Mouse (Mus musculus) lung, postnatal 0 days (tissue): ENCODE data around the gene Cmtr2. TPM values are rescaled to one million over a fixed set of nuclear protein-coding genes. Genes with fewer than 3 reads are reported as not detected.

ENCODE experiments used
- ATAC-seq: fragments of 200-750 bp; cut with Nextera tagmentation; 2 replicates; pipeline ENCODE4 v1.8.0; 2017; ENCODE audit warnings: moderate library complexity
- DNase-seq: peaks from one replicate; pipeline ENCODE4 v3.0.0-alpha.2; 2016; ENCODE audit warnings: low spot score
- H3K27ac ChIP-seq: fragments of 300-500 bp; sonication (generic); 2 replicates; pipeline ENCODE4 v1.5.1; 2014; ENCODE audit warnings: antibody characterized with exemption, mild to moderate bottlenecking, low read length, mixed read lengths
- H3K27me3 ChIP-seq: fragments of 300-500 bp; sonication (generic); replicated peaks from 2 replicates; pipeline ENCODE4 v1.6.1; 2014; ENCODE audit warnings: low read length, mixed read lengths; ENCODE audit not compliant: insufficient read depth
- H3K36me3 ChIP-seq: fragments of 300-500 bp; sonication (generic); 2 replicates; pipeline ENCODE4 v1.6.1; 2014; ENCODE audit warnings: low read length, mixed read lengths; ENCODE audit not compliant: insufficient read depth
- H3K4me1 ChIP-seq: fragments of 300-500 bp; sonication (generic); 2 replicates; pipeline ENCODE4 v1.6.1; 2014; ENCODE audit warnings: antibody characterized with exemption, low read depth, low read length, mixed read lengths; ENCODE audit not compliant: insufficient read depth
- H3K4me2 ChIP-seq: fragments of 300-500 bp; sonication (generic); replicated peaks from 2 replicates; pipeline ENCODE4 v1.6.1; 2014; ENCODE audit warnings: low read depth, mild to moderate bottlenecking, low read length, moderate library complexity, mixed read lengths
- H3K4me3 ChIP-seq: fragments of 300-500 bp; sonication (generic); 2 replicates; pipeline ENCODE4 v1.5.1; 2014; ENCODE audit warnings: low read depth, low read length
- H3K9ac ChIP-seq: fragments of 300-500 bp; sonication (generic); replicated peaks from 2 replicates; pipeline ENCODE4 v1.6.1; 2014; ENCODE audit warnings: low read depth, mild to moderate bottlenecking
- H3K9me3 ChIP-seq: fragments of 300-500 bp; sonication (generic); 2 replicates; pipeline ENCODE4 v1.6.1; 2016; ENCODE audit warnings: low read length, mixed read lengths
- CTCF ChIP-seq: IDR thresholded peaks from 2 replicates; pipeline ENCODE4 v1.5.1; 2016; ENCODE audit warnings: antibody characterized with exemption, mild to moderate bottlenecking
- EP300 ChIP-seq: IDR thresholded peaks from 2 replicates; pipeline ENCODE4 v1.6.1; 2016; ENCODE audit warnings: antibody characterized with exemption, mild to moderate bottlenecking, control low read depth
- WGBS: fragments of 180-500 bp; shearing (Covaris S2); extraction: QIAGEN DNeasy Blood & Tissue Kit; methylation state at CpG from one replicate; pipeline ENCODE4 v1.1.7; 2014; 5-methylcytosine and 5-hydroxymethylcytosine counted together
- polyA plus RNA-seq: library from polyadenylated mRNA; unstranded; fragments of >200 nt; fragmentation: Nextera tagmentation; extraction: Ambion mirVana; gene quantifications from 2 replicates; pipeline ENCODE4 v1.2.1, GENCODE M21; 2015

The Cmtr2 gene
- polyA plus RNA-seq, 1 experiment from 2014 or later: 3.6 TPM

GRCm38 (mm10) chr8:110182735-110183367 lies 32.6 kb upstream of the Cmtr2 start:
- Histone ChIP-seq H3K4me1 (no peaks in the 10 kb centered on the region), H3K36me3 (no peaks in the 10 kb centered on the region), H3K4me2 (no peak overlapping the region), H3K27ac (no peak overlapping the region), H3K9me3 (no peaks in the 10 kb centered on the region), H3K9ac (no peak overlapping the region), H3K4me3 (no peak overlapping the region), H3K27me3 (no peaks in the 10 kb centered on the region)
- WGBS: 71% methylated on average over 11 of the region's 11 CpGs
- no peak for ATAC-seq
- TF ChIP-seq CTCF: no peak
- TF ChIP-seq EP300: no peak
- no peak for DNase-seq

- WGBS: 18% methylated on average over 11 of the region's 11 CpGs
- DNase-seq (no peak), ATAC-seq (no peak)
- TF ChIP-seq EP300 (no peak), CTCF (no peak)
- no peaks in the 10 kb centered on the region for H3K4me1 ChIP-seq
- H3K9me3 ChIP-seq: no peaks in the 10 kb centered on the region
- no peak overlapping the region for H3K9ac ChIP-seq
- no peak overlapping the region for H3K27ac ChIP-seq
- H3K4me2 ChIP-seq: no peak overlapping the region
- H3K27me3 ChIP-seq: no peaks in the 10 kb centered on the region
- no peaks in the 10 kb centered on the region for H3K36me3 ChIP-seq
- no peak overlapping the region for H3K4me3 ChIP-seq
Observed at GRCm38 (mm10) chr8:110183748-110184147, 31.7 kb upstream of the Cmtr2 start.

GRCm38 (mm10) chr8:110185538-110185937 lies 29.9 kb upstream of the Cmtr2 start:
- Histone ChIP-seq H3K27ac (no peak overlapping the region), H3K27me3 (no peaks in the 10 kb centered on the region), H3K9ac (no peak overlapping the region), H3K4me1 (no peaks in the 10 kb centered on the region), H3K36me3 (no peaks in the 10 kb centered on the region), H3K4me2 (no peak overlapping the region), H3K4me3 (no peak overlapping the region), H3K9me3 (no peaks in the 10 kb centered on the region)
- DNase-seq: no peak
- WGBS: 72% methylated on average over 4 of the region's 4 CpGs
- no peak for ATAC-seq
- TF ChIP-seq EP300: no peak
- TF ChIP-seq CTCF: no peak

- H3K4me3 ChIP-seq: no peak overlapping the region
- no peaks in the 10 kb centered on the region for H3K4me1 ChIP-seq
- H3K27me3 ChIP-seq: no peaks in the 10 kb centered on the region
- H3K4me2 ChIP-seq: no peak overlapping the region
- H3K36me3 ChIP-seq: no peaks in the 10 kb centered on the region
- no peak overlapping the region for H3K27ac ChIP-seq
- ATAC-seq: no peak
- no peaks in the 10 kb centered on the region for H3K9me3 ChIP-seq
- 19% methylated on average over 8 of the region's 8 CpGs for WGBS
- DNase-seq: no peak
- no peak overlapping the region for H3K9ac ChIP-seq
- TF ChIP-seq EP300 (no peak), CTCF (no peak)
Observed at GRCm38 (mm10) chr8:110188961-110189750, 26.3 kb upstream of the Cmtr2 start.

- H3K27me3 ChIP-seq: no peaks in the 10 kb centered on the region
- H3K9ac ChIP-seq: no peak overlapping the region
- H3K4me3 ChIP-seq: no peak overlapping the region
- H3K36me3 ChIP-seq: no peaks in the 10 kb centered on the region
- 2% methylated on average over 5 of the region's 5 CpGs for WGBS
- no peaks in the 10 kb centered on the region for H3K4me1 ChIP-seq
- H3K27ac ChIP-seq: no peak overlapping the region
- ATAC-seq: peak; percentile 35; the same call in 1 of the 2 replicates
- no peaks in the 10 kb centered on the region for H3K9me3 ChIP-seq
- DNase-seq: peak; percentile 80
- H3K4me2 ChIP-seq: no peak overlapping the region
- no peak for TF ChIP-seq EP300
- no peak for TF ChIP-seq CTCF
Observed at GRCm38 (mm10) chr8:110196678-110197077, 18.8 kb upstream of the Cmtr2 start.

GRCm38 (mm10) chr8:110201806-110202205 lies 13.7 kb upstream of the Cmtr2 start:
- H3K36me3 ChIP-seq: no peaks in the 10 kb centered on the region
- no peak overlapping the region for H3K4me3 ChIP-seq
- no peak overlapping the region for H3K27ac ChIP-seq
- TF ChIP-seq CTCF: peak; percentile 66
- TF ChIP-seq EP300: no peak
- ATAC-seq (no peak), DNase-seq (no peak)
- H3K9ac ChIP-seq: no peak overlapping the region
- no peaks in the 10 kb centered on the region for H3K27me3 ChIP-seq
- WGBS: 29% methylated on average over 11 of the region's 11 CpGs
- H3K9me3 ChIP-seq: no peaks in the 10 kb centered on the region
- H3K4me1 ChIP-seq: no peaks in the 10 kb centered on the region
- H3K4me2 ChIP-seq: no peak overlapping the region
